Mouse (Mus musculus): ENCODE results near the gene Cdc73. TPM values are rescaled to one million over a fixed set of nuclear protein-coding genes. Genes with fewer than 3 reads are reported as not detected.
"Not testable (repeated sequence)": the region's sequence is repeated elsewhere in the genome, so short reads cannot be mapped to it uniquely, and the experiment has no call there.

Cdc73 gene
- total and polyA plus RNA-seq, 2 experiments from 2014 or later: 8.5 to 15.3 TPM

GRCm38 (mm10) chr1:143738811-143739210, 36.1 kb upstream of the Cdc73 start:
- peak; percentile 39 for ATAC-seq
- peak; percentile 42 for DNase-seq (ENCODE audit: low spot score)
- no peak for TF ChIP-seq CTCF (IDR thresholded peaks at IDR 0.05; ENCODE audit: low read depth)
- H3K4me1 ChIP-seq (ENCODE audit: insufficient read depth, low read length): no peaks in the 10 kb centered on the region
- no peaks in the 10 kb centered on the region for H3K9me3 ChIP-seq (ENCODE audit: low read length)
- peak overlapping the region; percentile 80 for H3K4me2 ChIP-seq (ENCODE audit: low read depth, low read length)
- H3K27me3 ChIP-seq (ENCODE audit: insufficient read depth, low read length): no peaks in the 10 kb centered on the region
- 22% methylated on average over 11 of the region's 11 CpGs for WGBS
- H3K36me3 ChIP-seq (ENCODE audit: insufficient read depth, low read length): peaks cover 8% of the 10 kb centered on the region; the same call in 1 of the 2 replicates
- peak overlapping the region; percentile 94 for H3K27ac ChIP-seq
- peak overlapping the region; percentile 82 for H3K4me3 ChIP-seq (ENCODE audit: low read length)
- H3K9ac ChIP-seq (replicated peaks; ENCODE audit: low read length): peak overlapping the region; percentile 77

- Histone ChIP-seq H3K36me3 (ENCODE audit: insufficient read depth, low read length) (no peaks in the 10 kb centered on the region), H3K9me3 (ENCODE audit: low read length) (no peaks in the 10 kb centered on the region), H3K4me3 (ENCODE audit: low read length) (no peak overlapping the region), H3K27ac (no peak overlapping the region), H3K4me2 (ENCODE audit: low read depth, low read length) (no peak overlapping the region), H3K9ac (replicated peaks; ENCODE audit: low read length) (no peak overlapping the region), H3K27me3 (ENCODE audit: insufficient read depth, low read length) (no peaks in the 10 kb centered on the region), H3K4me1 (ENCODE audit: insufficient read depth, low read length) (no peaks in the 10 kb centered on the region)
- DNase-seq (ENCODE audit: low spot score) (no peak), ATAC-seq (no peak)
- no peak for TF ChIP-seq CTCF (IDR thresholded peaks at IDR 0.05; ENCODE audit: low read depth)
- 83% methylated on average over 5 of the region's 5 CpGs for WGBS
These were observed 31.3 kb upstream of the Cdc73 start for GRCm38 (mm10) chr1:143733914-143734410.

GRCm38 (mm10) chr1:143731691-143732090, 29.0 kb upstream of the Cdc73 start:
- Histone ChIP-seq H3K27me3 (ENCODE audit: insufficient read depth, low read length) (no peaks in the 10 kb centered on the region), H3K4me2 (ENCODE audit: low read depth, low read length) (no peak overlapping the region), H3K9ac (replicated peaks; ENCODE audit: low read length) (no peak overlapping the region), H3K27ac (no peak overlapping the region), H3K9me3 (ENCODE audit: low read length) (no peaks in the 10 kb centered on the region), H3K4me1 (ENCODE audit: insufficient read depth, low read length) (no peaks in the 10 kb centered on the region), H3K4me3 (ENCODE audit: low read length) (no peak overlapping the region), H3K36me3 (ENCODE audit: insufficient read depth, low read length) (no peaks in the 10 kb centered on the region)
- DNase-seq (ENCODE audit: low spot score) (no peak), ATAC-seq (no peak)
- no peak for TF ChIP-seq CTCF (IDR thresholded peaks at IDR 0.05; ENCODE audit: low read depth)
- WGBS: 36% methylated on average over 4 of the region's 4 CpGs

- no peaks in the 10 kb centered on the region for H3K36me3 ChIP-seq (ENCODE audit: insufficient read depth, low read length)
- no peak overlapping the region for H3K9ac ChIP-seq (replicated peaks; ENCODE audit: low read length)
- no peaks in the 10 kb centered on the region for H3K9me3 ChIP-seq (ENCODE audit: low read length)
- ATAC-seq (no peak), DNase-seq (ENCODE audit: low spot score) (peak; percentile 50)
- TF ChIP-seq CTCF (IDR thresholded peaks at IDR 0.05; ENCODE audit: low read depth): peak; percentile 61
- H3K4me3 ChIP-seq (ENCODE audit: low read length): no peak overlapping the region
- 80% methylated on average over 2 of the region's 2 CpGs for WGBS
- no peaks in the 10 kb centered on the region for H3K4me1 ChIP-seq (ENCODE audit: insufficient read depth, low read length)
- no peaks in the 10 kb centered on the region for H3K27me3 ChIP-seq (ENCODE audit: insufficient read depth, low read length)
- H3K4me2 ChIP-seq (ENCODE audit: low read depth, low read length): no peak overlapping the region
- H3K27ac ChIP-seq: no peak overlapping the region
These were observed 28.2 kb upstream of the Cdc73 start for GRCm38 (mm10) chr1:143730899-143731298.

- no peak overlapping the region for H3K9ac ChIP-seq (replicated peaks; ENCODE audit: low read length)
- DNase-seq (ENCODE audit: low spot score) (no peak), ATAC-seq (no peak)
- WGBS: 79% methylated on average over 9 of the region's 9 CpGs
- no peak for TF ChIP-seq CTCF (IDR thresholded peaks at IDR 0.05; ENCODE audit: low read depth)
- no peaks in the 10 kb centered on the region for H3K36me3 ChIP-seq (ENCODE audit: insufficient read depth, low read length)
- no peak overlapping the region for H3K4me2 ChIP-seq (ENCODE audit: low read depth, low read length)
- no peak overlapping the region for H3K27ac ChIP-seq
- no peaks in the 10 kb centered on the region for H3K9me3 ChIP-seq (ENCODE audit: low read length)
- no peak overlapping the region for H3K4me3 ChIP-seq (ENCODE audit: low read length)
- H3K27me3 ChIP-seq (ENCODE audit: insufficient read depth, low read length): no peaks in the 10 kb centered on the region
- no peaks in the 10 kb centered on the region for H3K4me1 ChIP-seq (ENCODE audit: insufficient read depth, low read length)
These were observed 25.2 kb upstream of the Cdc73 start for GRCm38 (mm10) chr1:143727701-143728445.

GRCm38 (mm10) chr1:143724456-143725064, 21.9 kb upstream of the Cdc73 start:
- ATAC-seq (no peak), DNase-seq (ENCODE audit: low spot score) (no peak)
- WGBS: 92% methylated on average over 5 of the region's 5 CpGs
- Histone ChIP-seq H3K36me3 (ENCODE audit: insufficient read depth, low read length) (no peaks in the 10 kb centered on the region), H3K9me3 (ENCODE audit: low read length) (no peaks in the 10 kb centered on the region), H3K4me2 (ENCODE audit: low read depth, low read length) (no peak overlapping the region), H3K4me1 (ENCODE audit: insufficient read depth, low read length) (no peaks in the 10 kb centered on the region), H3K27me3 (ENCODE audit: insufficient read depth, low read length) (no peaks in the 10 kb centered on the region), H3K9ac (replicated peaks; ENCODE audit: low read length) (no peak overlapping the region), H3K27ac (no peak overlapping the region), H3K4me3 (ENCODE audit: low read length) (no peak overlapping the region)
- TF ChIP-seq CTCF (IDR thresholded peaks at IDR 0.05; ENCODE audit: low read depth): no peak

- H3K36me3 ChIP-seq (ENCODE audit: insufficient read depth, low read length); H3K4me2 ChIP-seq (ENCODE audit: low read depth, low read length); H3K9me3 ChIP-seq (ENCODE audit: low read length); H3K27ac ChIP-seq; DNase-seq (ENCODE audit: low spot score); ATAC-seq; H3K4me1 ChIP-seq (ENCODE audit: insufficient read depth, low read length); H3K27me3 ChIP-seq (ENCODE audit: insufficient read depth, low read length); H3K9ac ChIP-seq (replicated peaks; ENCODE audit: low read length); H3K4me3 ChIP-seq (ENCODE audit: low read length): not testable (repeated sequence)
- WGBS: no CpG with 5 or more reads among the region's 2 CpGs
These were observed 13.3 kb upstream of the Cdc73 start, which contains the start of gene Glrx2 for GRCm38 (mm10) chr1:143716038-143716437. Glrx2 (plus strand) TSS chr1:143716338.

Data from hindbrain, postnatal 0 days (tissue).